Mouse (Mus musculus): Measurements from ENCODE around the gene Dnaja2. TPM values are rescaled to one million over a fixed set of nuclear protein-coding genes. Genes with fewer than 3 reads are reported as not detected.

Dnaja2 gene
- polyA plus RNA-seq, 1 experiment from 2014 or later, result 168 TPM

DNA sequence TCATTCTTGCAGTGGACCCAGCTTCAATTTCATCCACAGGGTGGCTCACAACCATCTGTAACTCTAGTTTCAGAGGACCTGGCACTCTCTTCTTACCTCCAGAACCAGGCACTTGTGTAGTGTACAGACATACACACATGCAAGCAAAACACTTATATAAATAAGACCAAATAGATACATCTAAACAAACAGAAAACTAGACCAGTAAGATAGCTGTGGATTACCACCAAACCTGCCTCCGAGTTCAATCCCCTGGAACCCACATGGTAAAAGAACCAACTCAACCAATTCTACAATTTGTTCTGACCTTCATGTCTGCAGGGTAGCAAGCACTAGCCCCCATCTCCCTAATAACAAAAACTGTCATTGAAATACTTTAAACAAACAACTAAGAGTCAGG is 3.2 kb downstream of the Dnaja2 start:
- Histone ChIP-seq H3K9me3 (replicated peaks) (no peaks in the 10 kb centered on the region), H3K36me3 (peaks cover 46% of the 10 kb centered on the region), H3K27me3 (replicated peaks) (no peaks in the 10 kb centered on the region), H3K4me2 (no peak overlapping the region), H3K4me1 (peaks cover 32% of the 10 kb centered on the region), H3K4me3 (replicated peaks) (no peak overlapping the region), H3K27ac (replicated peaks) (no peak overlapping the region), H3K9ac (replicated peaks) (no peak overlapping the region)
- no peak for ATAC-seq (ENCODE audit: low FRiP score)
- 98% methylated on average over 1 of the region's 1 CpGs for WGBS

DNA sequence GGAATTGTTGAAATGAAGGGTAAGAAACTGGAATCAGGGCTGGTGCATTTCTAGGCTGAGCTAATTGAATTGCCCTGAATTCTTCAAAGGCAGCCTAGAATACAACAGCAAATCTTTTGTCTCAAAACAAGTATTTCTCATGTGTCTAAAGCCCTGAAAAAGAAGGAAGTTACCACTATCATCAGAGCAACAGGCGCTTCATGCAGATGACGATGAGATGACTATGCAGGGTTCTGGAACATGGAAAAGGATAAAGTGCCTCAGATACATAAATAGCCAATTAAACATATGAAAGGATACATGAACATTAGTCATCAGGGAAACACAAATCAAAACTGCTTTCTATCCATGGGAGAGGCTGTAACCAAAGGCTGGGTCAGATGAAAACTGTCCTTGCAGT is 18.8 kb downstream of the Dnaja2 start:
- no peaks in the 10 kb centered on the region for H3K9me3 ChIP-seq (replicated peaks)
- no peaks in the 10 kb centered on the region for H3K27me3 ChIP-seq (replicated peaks)
- no peak overlapping the region for H3K9ac ChIP-seq (replicated peaks)
- H3K27ac ChIP-seq (replicated peaks), result no peak overlapping the region
- H3K4me3 ChIP-seq (replicated peaks), result no peak overlapping the region
- no peak for ATAC-seq (ENCODE audit: low FRiP score)
- H3K4me2 ChIP-seq, result no peak overlapping the region
- WGBS, result 96% methylated on average over 2 of the region's 2 CpGs
- H3K4me1 ChIP-seq, result no peaks in the 10 kb centered on the region
- H3K36me3 ChIP-seq, result peaks cover 55% of the 10 kb centered on the region

DNA sequence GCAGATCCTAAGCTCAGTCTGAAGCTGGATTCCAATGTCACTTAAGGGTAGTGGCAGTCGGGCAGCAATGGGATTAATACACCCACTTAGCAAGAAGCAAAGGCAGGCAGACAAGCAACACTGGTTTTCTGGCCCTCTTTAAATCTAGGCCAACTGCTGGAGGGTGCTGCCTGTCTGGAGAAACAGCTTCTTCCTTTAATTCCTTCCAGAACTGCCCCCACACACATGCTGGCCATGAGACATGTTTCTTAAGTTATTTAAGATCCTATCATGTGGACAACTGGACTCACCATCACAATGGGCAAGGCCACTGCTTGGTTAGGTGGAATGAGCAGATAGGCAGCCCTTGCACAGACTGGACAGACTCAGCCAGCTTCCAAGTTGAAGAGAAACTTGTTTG is 21.0 kb downstream of the Dnaja2 start:
- no peaks in the 10 kb centered on the region for H3K27me3 ChIP-seq (replicated peaks)
- no peak overlapping the region for H3K4me2 ChIP-seq
- no peaks in the 10 kb centered on the region for H3K4me1 ChIP-seq
- no peak overlapping the region for H3K9ac ChIP-seq (replicated peaks)
- H3K36me3 ChIP-seq, result peaks cover 39% of the 10 kb centered on the region
- no peaks in the 10 kb centered on the region for H3K9me3 ChIP-seq (replicated peaks)
- H3K4me3 ChIP-seq (replicated peaks), result no peak overlapping the region
- H3K27ac ChIP-seq (replicated peaks), result no peak overlapping the region
- 94% methylated on average over 1 of the region's 1 CpGs for WGBS
- no peak for ATAC-seq (ENCODE audit: low FRiP score)

DNA sequence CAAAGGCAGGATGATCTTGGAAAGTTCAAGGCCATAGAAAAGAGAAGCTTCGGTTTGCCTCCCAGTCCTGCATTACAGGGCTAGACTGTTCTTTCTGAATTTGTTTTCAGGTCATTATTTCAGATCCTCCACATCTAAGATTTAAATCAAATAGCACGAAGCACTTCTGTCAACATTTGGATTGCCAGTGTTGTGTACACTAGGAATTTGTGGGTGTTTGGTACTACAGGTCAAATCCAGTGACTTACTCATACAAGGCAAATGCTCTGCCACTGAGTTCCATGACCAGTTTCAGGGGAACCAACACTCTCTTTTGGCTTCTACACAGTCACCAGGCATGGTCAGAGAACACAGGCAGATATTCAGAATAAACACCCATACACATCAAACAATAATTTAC is 21.7 kb downstream of the Dnaja2 start:
- Histone ChIP-seq H3K9ac (replicated peaks) (no peak overlapping the region), H3K36me3 (peaks cover 33% of the 10 kb centered on the region), H3K27me3 (replicated peaks) (no peaks in the 10 kb centered on the region), H3K4me3 (replicated peaks) (no peak overlapping the region), H3K27ac (replicated peaks) (no peak overlapping the region), H3K4me2 (no peak overlapping the region), H3K9me3 (replicated peaks) (no peaks in the 10 kb centered on the region), H3K4me1 (no peaks in the 10 kb centered on the region)
- 95% methylated on average over 2 of the region's 2 CpGs for WGBS
- no peak for ATAC-seq (ENCODE audit: low FRiP score)

DNA sequence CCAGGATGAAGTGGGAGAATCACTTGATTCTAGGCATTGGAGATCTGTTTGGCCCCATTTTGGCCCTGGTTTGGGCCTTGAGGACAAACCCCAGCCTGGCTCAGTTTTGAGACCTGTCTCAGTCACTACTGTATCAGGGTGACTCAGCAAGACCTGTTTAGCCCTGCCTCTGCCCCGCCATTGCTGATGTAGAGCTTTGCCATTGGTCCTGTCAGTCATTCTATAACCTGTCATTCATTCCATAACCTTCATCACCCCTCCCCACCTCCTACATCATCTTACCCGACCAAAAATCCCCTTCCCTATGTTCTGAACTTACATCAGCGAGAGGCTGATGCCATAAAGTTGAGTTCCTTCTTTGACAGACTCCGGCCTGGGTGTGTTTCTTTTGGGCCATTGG is 22.3 kb downstream of the Dnaja2 start:
- no peak for ATAC-seq (ENCODE audit: low FRiP score)
- no peaks in the 10 kb centered on the region for H3K9me3 ChIP-seq (replicated peaks)
- H3K27ac ChIP-seq (replicated peaks), result no peak overlapping the region
- no peaks in the 10 kb centered on the region for H3K4me1 ChIP-seq
- H3K27me3 ChIP-seq (replicated peaks), result no peaks in the 10 kb centered on the region
- H3K4me2 ChIP-seq, result no peak overlapping the region
- no peak overlapping the region for H3K4me3 ChIP-seq (replicated peaks)
- no peak overlapping the region for H3K9ac ChIP-seq (replicated peaks)
- peaks cover 27% of the 10 kb centered on the region for H3K36me3 ChIP-seq
- 91% methylated on average over 4 of the region's 4 CpGs for WGBS

DNA sequence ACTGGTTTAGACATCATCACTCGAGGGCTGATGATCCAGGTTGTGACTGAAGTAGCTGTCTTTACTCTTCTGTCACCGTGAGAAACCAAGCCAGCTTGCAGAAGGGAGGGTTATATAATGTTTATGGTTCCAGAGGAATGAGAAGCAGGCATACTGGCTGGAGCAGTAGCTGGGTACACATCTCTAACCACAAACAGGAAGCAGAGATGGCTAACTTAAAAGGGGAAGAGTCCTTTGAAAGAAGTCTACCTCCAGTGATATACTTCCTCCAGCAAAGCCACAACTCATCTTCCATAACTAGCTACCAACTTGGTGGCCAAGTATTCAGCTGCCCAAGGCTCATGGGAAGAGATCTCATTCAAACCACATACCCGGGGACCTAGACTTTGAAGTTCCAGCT is 23.7 kb downstream of the Dnaja2 start:
- Histone ChIP-seq H3K27ac (replicated peaks) (no peak overlapping the region), H3K9ac (replicated peaks) (no peak overlapping the region), H3K36me3 (peaks cover 24% of the 10 kb centered on the region), H3K4me1 (no peaks in the 10 kb centered on the region), H3K27me3 (replicated peaks) (no peaks in the 10 kb centered on the region), H3K4me3 (replicated peaks) (no peak overlapping the region), H3K9me3 (replicated peaks) (no peaks in the 10 kb centered on the region), H3K4me2 (no peak overlapping the region)
- WGBS, result 76% methylated on average over 3 of the region's 3 CpGs
- no peak for ATAC-seq (ENCODE audit: low FRiP score)

DNA sequence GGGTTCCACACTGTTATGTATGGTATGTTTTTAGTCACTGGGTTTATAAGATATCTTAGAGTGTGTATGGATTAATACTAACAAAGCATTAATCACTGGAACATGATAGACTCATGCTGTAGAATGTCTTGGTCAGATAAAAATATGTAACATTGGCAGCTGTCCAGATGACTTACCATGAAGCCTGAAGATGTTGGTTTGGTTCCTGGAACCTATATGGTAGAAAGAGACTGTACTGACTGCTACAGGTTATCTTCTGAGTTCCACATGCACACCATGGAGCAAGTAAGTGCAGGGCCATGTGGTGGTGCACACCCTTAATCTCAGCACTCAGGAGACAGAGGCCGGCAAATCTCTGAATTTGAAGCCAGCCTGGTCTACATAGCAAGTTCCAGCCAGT is 24.4 kb downstream of the Dnaja2 start:
- ATAC-seq (ENCODE audit: low FRiP score), result no peak

DNA sequence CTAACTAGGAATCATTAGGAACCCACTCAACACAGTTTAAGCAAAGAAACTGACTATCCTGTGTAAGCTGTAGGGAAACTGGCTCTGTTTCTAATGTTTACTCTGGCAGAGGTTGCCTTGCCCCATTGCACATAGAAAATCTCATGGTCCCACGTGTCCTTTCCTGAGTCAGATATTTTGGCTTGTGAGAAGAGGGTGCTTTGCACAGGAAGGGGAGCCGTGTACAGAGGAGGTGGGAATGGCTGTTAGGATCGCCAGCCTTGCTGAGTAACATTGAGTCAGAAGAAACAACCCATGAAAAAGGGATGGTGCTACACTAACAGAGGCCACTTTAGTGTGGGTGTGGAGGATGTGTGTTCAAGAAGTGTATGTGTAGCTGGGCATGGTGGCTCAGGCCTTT is 26.2 kb downstream of the Dnaja2 start:
- no peaks in the 10 kb centered on the region for H3K4me1 ChIP-seq
- no peak overlapping the region for H3K27ac ChIP-seq (replicated peaks)
- ATAC-seq (ENCODE audit: low FRiP score), result no peak
- H3K4me2 ChIP-seq, result no peak overlapping the region
- 75% methylated on average over 3 of the region's 3 CpGs for WGBS
- no peak overlapping the region for H3K9ac ChIP-seq (replicated peaks)
- H3K36me3 ChIP-seq, result peaks cover 29% of the 10 kb centered on the region
- no peaks in the 10 kb centered on the region for H3K27me3 ChIP-seq (replicated peaks)
- H3K9me3 ChIP-seq (replicated peaks), result no peaks in the 10 kb centered on the region
- H3K4me3 ChIP-seq (replicated peaks), result no peak overlapping the region

More for the DNA sequence above, 24.4 kb downstream of the Dnaja2 start:
- no peaks in the 10 kb centered on the region for H3K9me3 ChIP-seq (replicated peaks)
- no peak overlapping the region for H3K4me3 ChIP-seq (replicated peaks)
- no peaks in the 10 kb centered on the region for H3K4me1 ChIP-seq
- peaks cover 24% of the 10 kb centered on the region for H3K36me3 ChIP-seq
- WGBS, result 95% methylated on average over 1 of the region's 1 CpGs
- H3K4me2 ChIP-seq, result no peak overlapping the region
- H3K27ac ChIP-seq (replicated peaks), result no peak overlapping the region
- H3K9ac ChIP-seq (replicated peaks), result no peak overlapping the region
- no peaks in the 10 kb centered on the region for H3K27me3 ChIP-seq (replicated peaks)

DNA sequence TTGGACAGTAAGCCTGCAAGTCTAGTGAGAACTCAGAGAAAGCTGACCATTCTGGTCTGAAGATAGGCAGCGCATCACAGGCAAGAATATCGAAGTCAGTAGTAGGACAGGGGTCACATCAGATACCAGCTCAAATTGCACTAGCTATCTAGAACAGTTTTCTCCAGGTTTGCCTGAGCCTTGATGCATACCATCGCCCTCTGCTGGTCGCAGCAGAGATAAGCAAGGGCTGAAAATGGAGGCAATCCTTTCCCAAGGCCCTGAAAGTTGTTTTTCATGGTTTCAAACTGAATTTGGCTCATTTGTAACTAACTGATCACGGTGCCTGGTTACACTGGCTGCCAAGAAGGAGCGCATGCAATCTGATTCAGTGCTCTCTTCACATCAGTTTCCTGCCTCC is 29.0 kb downstream of the Dnaja2 start:
- H3K4me1 ChIP-seq, result no peaks in the 10 kb centered on the region
- H3K27ac ChIP-seq (replicated peaks), result no peak overlapping the region
- no peak overlapping the region for H3K4me3 ChIP-seq (replicated peaks)
- H3K4me2 ChIP-seq, result no peak overlapping the region
- no peaks in the 10 kb centered on the region for H3K9me3 ChIP-seq (replicated peaks)
- WGBS, result 35% methylated on average over 6 of the region's 6 CpGs
- no peaks in the 10 kb centered on the region for H3K27me3 ChIP-seq (replicated peaks)
- H3K9ac ChIP-seq (replicated peaks), result no peak overlapping the region
- H3K36me3 ChIP-seq, result peaks cover 53% of the 10 kb centered on the region
- no peak for ATAC-seq (ENCODE audit: low FRiP score)

DNA sequence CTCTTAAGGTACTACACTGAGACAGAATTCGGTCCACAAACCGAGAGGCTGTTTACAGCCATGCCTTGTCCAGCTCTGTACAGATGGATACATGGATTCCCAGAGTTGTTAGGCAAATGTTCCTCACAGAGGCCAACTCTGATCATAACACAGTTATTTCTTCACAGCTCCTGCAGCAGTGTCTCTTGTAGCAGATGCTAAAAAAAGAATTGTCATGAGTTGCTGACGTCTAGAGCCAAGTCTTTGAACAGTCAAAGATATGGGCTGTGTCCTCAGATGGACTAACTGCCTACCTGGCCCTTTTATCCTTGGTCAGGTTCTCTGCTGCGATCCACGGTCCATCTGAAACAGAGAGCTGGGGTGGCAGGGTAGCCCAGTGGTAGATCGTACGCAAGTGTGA is 31.1 kb downstream of the Dnaja2 start:
- Histone ChIP-seq H3K9ac (replicated peaks) (no peak overlapping the region), H3K4me2 (no peak overlapping the region), H3K36me3 (peaks cover 70% of the 10 kb centered on the region), H3K27me3 (replicated peaks) (no peaks in the 10 kb centered on the region), H3K27ac (replicated peaks) (no peak overlapping the region), H3K4me3 (replicated peaks) (no peak overlapping the region), H3K4me1 (no peaks in the 10 kb centered on the region), H3K9me3 (replicated peaks) (no peaks in the 10 kb centered on the region)
- no peak for ATAC-seq (ENCODE audit: low FRiP score)
- WGBS, result 97% methylated on average over 7 of the region's 7 CpGs

DNA sequence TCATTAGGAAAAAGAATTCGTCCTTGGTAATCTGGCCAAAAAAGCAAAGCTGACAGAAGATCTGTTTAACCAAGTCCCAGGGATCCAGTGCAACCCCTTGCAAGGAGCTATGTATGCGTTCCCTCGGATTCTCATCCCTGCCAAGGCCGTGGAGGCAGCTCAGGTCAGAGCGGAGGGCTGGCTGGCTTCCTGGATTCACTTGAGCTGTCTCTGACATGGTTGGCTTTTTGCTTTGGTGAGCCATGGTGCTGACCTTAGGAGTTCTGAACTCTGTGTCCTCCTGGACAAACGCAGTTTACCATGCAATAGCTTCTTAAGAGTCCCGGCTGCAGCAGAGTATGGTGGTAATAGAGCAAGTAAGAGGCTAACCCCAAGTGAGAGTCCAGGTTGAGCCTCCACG is 33.8 kb downstream of the Dnaja2 start:
- ATAC-seq (ENCODE audit: low FRiP score), result no peak
- WGBS, result 92% methylated on average over 8 of the region's 8 CpGs
- no peak overlapping the region for H3K27ac ChIP-seq (replicated peaks)
- no peak overlapping the region for H3K4me3 ChIP-seq (replicated peaks)
- H3K27me3 ChIP-seq (replicated peaks), result no peaks in the 10 kb centered on the region
- H3K9me3 ChIP-seq (replicated peaks), result no peaks in the 10 kb centered on the region
- H3K4me1 ChIP-seq, result no peaks in the 10 kb centered on the region
- peaks cover 91% of the 10 kb centered on the region for H3K36me3 ChIP-seq
- no peak overlapping the region for H3K4me2 ChIP-seq
- H3K9ac ChIP-seq (replicated peaks), result no peak overlapping the region

DNA sequence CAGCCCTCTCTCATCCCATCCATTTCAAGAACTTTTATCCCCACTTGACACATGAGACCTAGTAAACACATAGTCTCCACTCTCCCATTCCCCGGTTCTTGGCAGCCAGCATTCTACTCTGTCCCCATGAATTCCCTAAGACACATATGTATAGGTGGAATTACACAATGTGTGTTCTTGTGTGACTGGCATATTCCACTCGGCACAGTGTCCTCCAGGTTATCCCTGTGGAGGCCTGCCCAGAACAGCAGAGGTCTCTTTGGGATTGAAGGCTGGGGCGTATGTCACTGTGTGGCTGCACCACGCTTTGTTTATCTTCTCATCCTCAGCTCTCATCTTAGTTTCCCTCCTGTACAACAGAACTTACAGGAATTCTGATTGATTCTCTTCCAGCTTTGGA is 34.6 kb downstream of the Dnaja2 start:
- H3K9ac ChIP-seq (replicated peaks), result no peak overlapping the region
- peaks cover 93% of the 10 kb centered on the region for H3K36me3 ChIP-seq
- H3K9me3 ChIP-seq (replicated peaks), result no peaks in the 10 kb centered on the region
- 98% methylated on average over 4 of the region's 4 CpGs for WGBS
- H3K4me2 ChIP-seq, result no peak overlapping the region
- H3K4me1 ChIP-seq, result no peaks in the 10 kb centered on the region
- no peaks in the 10 kb centered on the region for H3K27me3 ChIP-seq (replicated peaks)
- H3K4me3 ChIP-seq (replicated peaks), result no peak overlapping the region
- H3K27ac ChIP-seq (replicated peaks), result no peak overlapping the region
- ATAC-seq (ENCODE audit: low FRiP score), result no peak

DNA sequence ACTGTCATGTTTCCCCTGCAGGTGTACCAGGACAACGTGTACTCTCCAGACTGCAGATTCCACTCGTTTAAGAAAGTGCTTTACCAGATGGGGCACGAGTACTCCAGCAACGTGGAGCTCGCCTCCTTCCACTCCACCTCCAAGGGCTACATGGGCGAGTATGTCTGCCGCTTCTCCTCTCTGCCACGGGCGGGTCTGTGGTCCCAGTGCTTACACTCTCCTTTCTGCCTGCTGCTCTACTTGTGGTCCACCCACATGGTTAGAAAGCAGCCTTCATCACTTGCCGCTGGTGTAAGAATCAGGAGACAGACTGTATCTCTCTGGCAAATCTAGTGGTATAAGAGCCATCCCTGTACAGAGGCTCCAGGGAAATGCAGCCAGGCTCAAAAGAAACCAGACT is 37.2 kb downstream of the Dnaja2 start:
- 93% methylated on average over 10 of the region's 10 CpGs for WGBS
- Histone ChIP-seq H3K27me3 (replicated peaks) (no peaks in the 10 kb centered on the region), H3K4me1 (peaks cover 3% of the 10 kb centered on the region; the same call in 1 of the 2 replicates), H3K9me3 (replicated peaks) (no peaks in the 10 kb centered on the region), H3K4me3 (replicated peaks) (no peak overlapping the region), H3K27ac (replicated peaks) (no peak overlapping the region), H3K36me3 (peaks cover 93% of the 10 kb centered on the region), H3K4me2 (no peak overlapping the region), H3K9ac (replicated peaks) (no peak overlapping the region)
- no peak for ATAC-seq (ENCODE audit: low FRiP score)

Measured in neural tube, embryonic 15.5 days (tissue).